Mouse (Mus musculus) natural killer cell, adult 2 months (primary cell): Measurements from ENCODE around the gene Nt5c1a.

Experiments
- DNase-seq, 2 experiments: peaks; one replicate each; pipeline ENCODE4 v3.0.0; 2022; ENCODE audit warnings: low spot score in 2 of 2

The Nt5c1a gene

GRCm38 (mm10) chr4:123212330-123212729 is 11.0 kb downstream of the Nt5c1a start:
- no peak for DNase-seq

GRCm38 (mm10) chr4:123213975-123214374 is 12.7 kb downstream of the Nt5c1a start:
- no peak for DNase-seq

- no peak for DNase-seq
These were observed 14.1 kb downstream of the Nt5c1a start for GRCm38 (mm10) chr4:123215367-123215766.

GRCm38 (mm10) chr4:123216782-123217181 is 15.5 kb downstream of the Nt5c1a start:
- DNase-seq, result peak in 1 of 2 experiments; percentile 30

GRCm38 (mm10) chr4:123219720-123220357 is 18.5 kb downstream of the Nt5c1a start:
- peak in 1 of 2 experiments; percentile 40 for DNase-seq

- DNase-seq, result no peak
These were observed 19.3 kb downstream of the Nt5c1a start for GRCm38 (mm10) chr4:123220637-123221036.

GRCm38 (mm10) chr4:123223309-123223708 is 22.0 kb downstream of the Nt5c1a start:
- peak in 1 of 2 experiments; percentile 21 for DNase-seq

GRCm38 (mm10) chr4:123225718-123226403 is 24.6 kb downstream of the Nt5c1a start:
- DNase-seq, result no peak

- DNase-seq, result no peak
These were observed 26.4 kb downstream of the Nt5c1a start for GRCm38 (mm10) chr4:123227707-123228106.

- no peak for DNase-seq
These were observed 27.0 kb downstream of the Nt5c1a start for GRCm38 (mm10) chr4:123228270-123228669.

GRCm38 (mm10) chr4:123229166-123229565 is 27.9 kb downstream of the Nt5c1a start:
- no peak for DNase-seq

- DNase-seq, result no peak
These were observed 31.5 kb downstream of the Nt5c1a start for GRCm38 (mm10) chr4:123232841-123233240.

- peak in 1 of 2 experiments; percentile 29 for DNase-seq
These were observed 32.3 kb downstream of the Nt5c1a start, which contains the start of gene Heyl for GRCm38 (mm10) chr4:123233492-123234084. Gene Heyl (plus strand): TSS chr4:123233556.

GRCm38 (mm10) chr4:123235835-123236430 is 34.6 kb downstream of the Nt5c1a start:
- DNase-seq, result no peak

- DNase-seq, result peak; percentile 12 to 21
These were observed 35.2 kb downstream of the Nt5c1a start for GRCm38 (mm10) chr4:123236431-123237031.

- DNase-seq, result no peak
These were observed 36.3 kb downstream of the Nt5c1a start for GRCm38 (mm10) chr4:123237386-123238266.

GRCm38 (mm10) chr4:123239361-123240203 is 38.3 kb downstream of the Nt5c1a start:
- no peak for DNase-seq

GRCm38 (mm10) chr4:123246221-123246620 is 44.9 kb downstream of the Nt5c1a start:
- no peak for DNase-seq

GRCm38 (mm10) chr4:123246651-123247050 is 45.3 kb downstream of the Nt5c1a start:
- no peak for DNase-seq
